Mouse (Mus musculus): ENCODE data around the gene Siae.

Siae gene

DNA sequence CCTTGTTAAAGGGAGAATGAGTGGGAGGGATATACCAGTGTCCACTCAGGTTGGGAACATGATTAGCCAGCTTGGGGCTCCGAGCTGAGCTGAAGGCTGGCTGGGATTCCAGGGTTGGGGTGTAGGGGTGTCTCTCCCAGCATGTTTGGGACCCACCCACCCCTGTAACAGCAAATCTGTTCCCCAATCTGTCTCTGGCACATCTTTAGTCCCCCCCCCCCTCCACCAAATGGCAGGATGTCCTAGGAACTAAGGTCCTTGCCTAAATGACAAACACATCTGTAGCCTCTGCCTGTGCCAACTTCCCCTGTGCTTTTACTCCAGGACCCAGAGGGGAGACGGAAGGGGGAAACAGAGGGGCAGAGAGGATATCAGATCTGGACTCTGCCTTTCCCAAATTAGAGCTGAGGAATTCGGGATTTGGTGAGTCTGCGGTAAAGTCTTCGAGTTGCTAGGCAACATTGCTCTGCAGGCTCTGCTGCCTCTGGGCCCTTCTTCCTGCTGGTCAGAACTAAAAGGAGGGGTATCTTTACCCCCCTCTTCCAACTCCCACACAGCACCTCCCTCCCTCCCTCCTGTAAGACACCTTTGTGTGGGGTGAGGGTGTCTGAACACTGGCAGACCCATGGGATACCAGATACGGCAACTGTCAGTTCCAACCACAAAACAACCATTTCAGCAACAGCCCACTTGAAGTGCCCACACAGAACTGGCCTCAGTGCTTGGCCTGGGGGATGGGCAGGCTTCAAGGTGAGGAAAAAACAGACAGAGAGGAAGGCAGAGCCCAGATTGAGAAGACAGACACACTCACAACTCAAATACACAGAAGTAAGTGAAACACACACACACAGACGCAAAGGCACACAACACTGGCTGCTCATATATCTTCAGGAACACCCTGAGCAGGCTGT, at the start of gene Siae:
TSS of gene Siae (plus strand) at position 861 of the 911 bp plus-strand sequence.
- DNase-seq: peak; percentile 56

DNA sequence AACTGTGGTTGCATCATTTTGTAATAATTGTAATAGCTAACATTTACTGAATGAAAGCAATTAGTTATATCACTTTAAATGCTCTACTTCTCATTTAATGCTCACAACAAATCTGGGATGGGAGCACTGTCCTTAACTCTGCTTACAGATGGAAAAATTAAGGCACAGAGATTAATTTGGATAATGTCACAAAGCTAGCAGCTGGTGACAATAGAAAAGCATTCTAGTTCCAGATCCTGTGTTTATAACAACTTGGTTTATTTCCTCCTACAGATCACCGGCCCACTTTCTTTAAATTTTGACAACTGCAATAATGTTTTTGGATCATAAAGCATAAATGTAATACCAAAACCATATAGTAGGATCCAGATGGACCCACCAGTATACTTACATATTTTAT, 49.5 kb upstream of the Siae start:
- DNase-seq: no peak

DNA sequence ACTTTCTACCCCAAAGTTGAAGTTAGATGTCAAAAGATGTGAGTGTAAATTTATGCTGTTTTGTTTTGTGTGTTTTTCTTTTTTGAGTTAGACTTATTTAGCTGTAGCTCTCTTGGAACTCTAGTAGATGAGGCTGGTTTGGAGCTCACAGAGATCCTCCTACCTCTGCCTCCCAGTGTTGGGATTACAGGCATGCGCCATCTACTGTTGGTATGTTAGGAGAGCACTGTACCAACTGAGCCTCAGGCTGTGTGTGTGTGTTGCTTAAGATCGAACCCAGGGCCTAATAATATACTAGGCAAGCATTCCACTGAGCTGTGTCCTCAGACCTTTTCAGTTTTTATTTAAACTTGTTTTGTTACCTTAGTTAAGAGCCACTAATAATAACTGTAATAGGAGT, 43.4 kb upstream of the Siae start:
- DNase-seq: no peak

DNA sequence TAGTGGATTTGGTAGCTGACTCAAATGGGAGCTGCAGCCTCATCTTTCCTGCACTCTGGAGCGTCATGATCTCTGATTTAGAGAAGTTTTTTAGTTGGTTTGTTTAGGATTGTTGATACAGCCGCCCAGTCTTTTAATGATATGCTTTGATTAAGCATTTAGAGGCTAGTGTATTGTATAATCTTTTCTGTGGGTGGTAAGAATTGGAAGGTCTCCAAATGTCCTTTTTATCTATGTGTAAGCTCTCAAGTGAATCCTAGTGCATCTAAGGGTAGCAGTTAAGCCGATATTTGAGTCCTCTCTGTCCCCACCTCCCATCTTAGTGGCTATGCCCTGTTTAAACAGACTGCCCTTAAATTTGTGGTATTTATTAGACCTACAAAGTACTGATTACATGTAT, 41.0 kb upstream of the Siae start:
- no peak for DNase-seq

DNA sequence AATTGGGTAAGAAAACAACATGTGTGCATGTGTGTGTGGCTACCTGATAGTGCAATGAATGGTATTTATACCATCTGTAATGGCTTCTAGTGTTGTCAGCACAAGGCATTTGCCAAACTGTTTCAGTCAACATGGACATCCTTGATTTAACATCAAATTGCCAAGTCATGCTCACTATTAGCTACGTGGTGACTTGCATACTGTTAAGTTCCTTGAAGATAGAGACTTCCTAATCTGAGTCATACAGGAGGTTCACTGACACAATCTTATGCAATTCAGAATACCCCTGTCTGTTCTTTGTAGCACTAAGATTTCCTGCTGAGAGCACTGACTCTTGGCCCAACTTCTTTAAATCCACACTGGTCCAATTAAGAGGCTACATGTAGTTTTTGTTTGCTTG, 38.0 kb upstream of the Siae start:
- no peak for DNase-seq

DNA sequence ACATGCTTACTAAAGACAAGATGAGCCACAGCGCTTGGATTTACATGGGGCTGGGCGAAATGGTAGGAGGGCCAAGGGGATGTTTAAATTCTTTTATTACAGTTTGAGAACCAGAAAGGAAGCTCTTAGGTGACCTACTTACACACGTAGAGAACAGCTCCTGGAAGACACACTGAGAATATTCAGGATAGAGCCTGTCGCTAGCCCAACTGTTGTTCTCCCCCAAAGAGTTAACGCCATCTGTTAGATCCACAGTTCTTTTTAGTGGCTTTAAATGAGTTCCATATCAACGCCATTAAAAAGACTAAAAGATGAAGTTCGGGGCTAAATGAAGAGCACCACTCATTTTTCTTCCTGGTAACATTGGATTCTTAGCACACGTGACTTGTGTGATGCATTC, 36.5 kb upstream of the Siae start:
- DNase-seq: peak; percentile 39

DNA sequence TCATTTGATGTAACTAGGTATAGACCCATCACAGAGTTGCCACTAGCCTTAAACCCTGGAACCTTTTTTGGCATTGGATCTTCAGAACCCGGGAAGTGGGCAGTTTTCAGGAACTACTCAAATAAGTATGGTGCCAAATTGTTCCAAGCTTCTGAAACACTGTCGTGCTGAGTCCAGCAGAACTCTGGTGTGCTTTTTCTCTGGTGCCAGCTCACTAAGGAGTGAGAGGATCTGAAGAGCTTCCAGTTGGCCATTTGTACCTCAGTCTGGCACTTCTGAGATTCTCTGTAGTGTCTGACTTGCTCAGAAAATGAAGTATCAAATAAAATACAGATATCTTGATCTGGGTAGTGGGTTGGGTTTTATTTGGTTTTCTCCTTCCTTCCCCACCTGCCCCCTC, 35.5 kb upstream of the Siae start:
- DNase-seq: no peak

DNA sequence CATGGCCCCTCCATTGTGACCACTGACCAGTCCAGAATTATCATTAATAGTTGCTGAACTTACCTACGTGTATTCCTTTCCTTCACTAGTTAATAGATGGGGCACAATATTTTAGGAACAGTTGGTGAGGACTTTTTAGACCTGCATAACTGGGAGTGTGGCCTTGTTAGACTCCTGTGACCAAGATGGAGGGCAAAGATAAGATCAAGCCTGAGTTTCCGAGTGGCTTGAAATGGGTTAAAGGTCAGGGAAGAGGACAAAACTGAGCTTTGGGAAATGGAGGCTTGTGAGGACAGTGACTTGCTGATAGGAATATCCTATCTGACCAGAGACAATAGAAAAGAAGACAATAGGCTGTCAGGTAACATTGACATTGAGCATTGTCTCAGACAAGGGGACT, 30.0 kb upstream of the Siae start:
- DNase-seq: no peak

DNA sequence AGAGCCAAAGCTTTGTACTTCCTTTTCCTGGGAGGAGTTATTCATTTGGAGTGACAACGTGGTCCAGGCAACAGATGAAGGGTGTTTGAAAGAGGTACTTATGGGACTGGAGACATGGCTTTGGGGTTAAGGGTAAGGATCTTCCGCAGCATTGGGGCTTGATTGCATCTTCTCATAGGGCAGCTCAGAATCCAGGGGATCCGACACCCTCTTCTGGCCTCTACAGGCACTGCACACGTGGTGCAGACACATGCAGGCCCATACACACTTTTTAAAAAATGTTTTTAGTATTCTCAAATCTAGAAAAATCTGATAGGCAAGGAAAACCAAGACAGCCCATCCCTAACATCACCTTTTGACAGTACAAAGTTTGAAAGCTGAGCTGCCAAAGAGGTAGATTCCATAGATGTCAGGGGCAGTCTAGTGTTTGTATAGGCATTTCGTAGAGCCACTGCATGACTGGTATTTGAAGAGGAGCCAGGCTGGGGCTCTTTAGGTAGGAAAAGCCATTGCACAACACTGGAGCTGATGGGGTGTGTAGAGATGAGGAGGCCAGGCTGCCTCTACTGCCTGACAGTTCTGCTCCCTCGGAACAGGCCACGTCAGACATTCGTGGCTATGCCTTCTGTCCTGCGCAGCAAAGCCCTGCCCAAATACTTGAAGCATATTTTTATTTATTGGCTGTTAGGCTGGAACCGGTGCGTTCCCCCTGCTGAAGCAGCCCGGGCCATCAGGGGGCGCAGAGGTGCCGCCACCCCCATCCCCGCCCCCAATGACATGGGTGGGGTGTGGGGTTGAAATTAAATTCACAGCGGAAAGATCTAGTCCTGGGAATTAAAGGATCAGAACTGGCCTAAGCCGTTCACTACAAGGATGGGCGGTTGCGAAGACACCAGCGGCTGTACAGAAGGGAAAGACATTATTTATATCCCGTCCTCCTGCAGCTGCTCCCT, 28.8 kb upstream of the Siae start:
- DNase-seq: no peak

DNA sequence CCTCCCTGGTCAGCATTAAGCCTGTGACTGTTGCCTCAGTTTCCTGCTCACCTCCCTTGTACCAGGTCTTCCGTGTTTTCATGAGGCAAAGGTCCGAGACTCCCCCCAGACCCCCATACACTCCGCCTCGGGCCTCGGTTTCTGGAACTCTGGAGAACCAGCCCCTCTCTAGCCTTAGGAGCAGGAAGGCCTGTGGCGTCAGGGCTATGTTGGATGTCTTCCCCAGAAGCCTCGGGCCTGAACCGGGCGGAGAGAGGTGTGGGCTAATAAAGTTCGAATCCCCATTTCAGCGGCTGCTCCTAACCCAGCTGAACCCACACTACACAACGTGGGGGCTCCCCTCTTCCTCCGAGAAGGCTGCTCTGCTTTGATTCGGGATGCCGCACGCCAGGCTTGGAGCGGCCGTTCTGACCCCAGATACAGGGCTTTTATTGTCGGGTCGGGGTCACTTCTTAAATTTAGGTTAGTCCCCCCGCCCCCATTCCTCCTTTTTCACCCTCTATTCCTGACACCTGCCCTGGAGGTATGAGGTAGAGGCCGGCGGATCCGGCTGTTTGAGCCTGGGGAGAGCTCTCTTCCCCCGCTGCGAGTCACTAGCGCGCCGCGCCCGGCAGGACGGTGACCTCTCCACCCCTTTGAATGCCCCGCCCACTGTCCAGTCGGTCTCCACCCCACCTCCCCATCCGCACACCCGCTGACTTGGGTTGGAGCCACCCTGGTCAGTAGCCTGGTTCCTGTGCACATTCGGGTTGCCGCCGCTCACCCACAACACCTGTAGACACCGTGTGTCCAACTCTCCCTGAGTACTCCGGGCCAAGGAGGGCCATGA, 27.9 kb upstream of the Siae start, which contains the start of gene Esam:
TSS of gene Esam (plus strand) at position 683 of the 829 bp plus-strand sequence.
- DNase-seq: no peak

DNA sequence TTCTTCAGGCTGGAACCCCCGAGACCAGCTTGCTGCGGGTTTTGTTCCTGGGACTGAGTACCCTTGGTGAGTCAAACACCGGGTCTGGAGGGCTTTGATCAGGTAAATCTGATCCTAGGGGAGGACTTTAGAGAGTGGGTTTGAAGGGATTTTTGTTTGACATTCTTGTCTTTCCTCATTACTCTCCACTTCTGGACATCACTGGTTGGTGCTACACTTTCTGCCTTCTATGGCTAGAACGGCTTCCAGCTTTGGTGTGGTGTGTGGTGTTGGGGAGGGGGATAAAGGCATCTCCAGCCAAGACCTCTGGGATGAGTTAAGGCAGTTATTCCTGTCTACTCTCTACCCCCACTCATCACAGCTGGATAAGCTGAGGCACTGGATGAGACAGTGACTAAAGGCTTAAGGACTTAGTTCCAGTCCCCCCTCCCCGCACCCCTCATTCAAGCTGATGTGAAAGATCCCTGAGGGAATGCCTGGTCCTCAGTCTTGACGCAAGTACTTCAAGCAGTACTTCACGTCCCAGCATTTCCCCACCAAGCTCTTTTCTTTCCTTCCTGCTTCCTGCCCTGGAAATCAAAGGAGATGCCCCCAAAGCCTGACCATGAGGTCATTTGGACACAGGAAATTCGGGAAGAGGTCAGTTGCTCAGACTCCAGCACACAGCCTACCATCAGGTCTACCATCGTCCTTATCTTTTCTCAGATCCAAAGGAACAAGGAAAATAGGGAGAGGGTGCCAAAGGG, 27.1 kb upstream of the Siae start:
- no peak for DNase-seq

DNA sequence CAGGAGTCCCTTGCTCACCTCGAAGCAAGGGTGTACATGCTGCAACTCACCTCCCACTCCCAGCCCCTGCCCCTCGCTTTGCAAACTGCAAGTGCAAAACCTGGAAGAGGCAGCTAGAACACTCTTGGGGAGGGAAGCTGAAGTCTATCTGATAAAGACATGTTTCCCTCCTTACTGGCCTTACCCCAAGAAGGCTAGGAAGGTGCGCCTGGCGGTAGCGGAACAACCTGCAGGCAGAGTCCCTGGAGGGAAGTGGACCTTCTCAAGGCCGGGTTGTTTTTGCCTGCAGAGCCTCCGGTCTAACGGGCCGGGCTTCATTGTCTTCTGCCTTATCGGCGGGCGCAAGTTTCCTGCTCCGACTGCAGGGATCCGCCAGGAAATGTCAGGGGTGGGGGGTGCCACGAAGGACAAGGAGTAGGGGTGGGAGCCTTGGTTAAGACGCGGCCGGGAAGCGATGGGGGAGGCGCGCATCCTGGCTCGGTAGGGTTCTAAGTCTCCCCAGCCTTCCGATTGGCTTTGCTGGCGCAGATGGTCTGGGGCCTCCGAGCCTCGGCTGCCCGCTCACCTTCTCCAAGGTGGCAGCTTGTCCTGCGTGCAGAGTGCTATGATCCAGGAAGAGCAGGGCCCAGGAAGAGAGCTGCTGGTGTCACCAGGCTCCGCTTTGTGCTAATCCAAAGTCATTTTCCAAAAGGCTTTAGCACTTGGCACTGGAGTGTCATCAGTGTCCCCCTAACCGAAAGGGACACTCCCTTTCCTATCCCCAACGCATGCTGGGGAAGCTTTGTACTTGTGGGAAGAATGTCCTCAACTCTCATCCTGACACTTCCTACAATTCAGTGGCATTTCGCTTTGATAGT, 25.2 kb upstream of the Siae start:
- no peak for DNase-seq

DNA sequence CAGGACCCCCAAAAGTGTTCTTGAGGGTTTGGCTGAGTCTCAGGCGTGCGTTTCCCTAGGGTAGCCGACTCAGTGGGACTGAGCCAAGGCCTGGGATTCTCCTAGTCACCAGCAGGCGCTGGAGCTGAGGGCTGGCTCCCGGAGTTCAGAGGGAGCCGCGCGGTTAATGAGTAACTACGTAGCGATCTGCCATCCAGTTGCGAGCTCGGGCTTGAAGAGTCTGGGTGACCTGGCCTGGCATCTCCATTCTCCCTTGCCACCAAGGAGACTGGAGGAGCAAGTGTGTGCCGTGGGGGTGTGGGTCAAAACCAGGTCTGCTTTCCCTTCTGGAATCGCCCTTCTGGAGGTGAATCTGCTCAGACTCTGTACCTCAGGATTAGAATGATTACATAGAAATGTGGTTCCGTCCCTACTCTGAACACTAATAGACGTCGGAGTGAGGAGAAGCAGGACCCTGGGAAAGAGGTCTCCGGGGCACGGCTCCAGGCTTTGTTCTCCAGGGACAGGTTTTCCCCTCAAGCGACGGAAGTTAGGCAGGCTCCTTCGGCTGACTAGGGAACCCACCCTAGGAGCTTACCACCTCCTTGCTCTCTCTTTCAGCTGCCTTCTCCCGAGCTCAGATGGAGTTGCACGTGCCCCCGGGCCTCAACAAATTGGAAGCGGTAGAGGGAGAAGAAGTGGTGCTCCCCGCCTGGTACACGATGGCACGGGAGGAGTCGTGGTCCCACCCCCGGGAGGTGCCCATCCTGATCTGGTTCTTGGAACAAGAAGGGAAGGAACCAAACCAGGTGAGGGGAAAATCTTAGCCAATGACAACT, 24.4 kb upstream of the Siae start:
- no peak for DNase-seq

DNA sequence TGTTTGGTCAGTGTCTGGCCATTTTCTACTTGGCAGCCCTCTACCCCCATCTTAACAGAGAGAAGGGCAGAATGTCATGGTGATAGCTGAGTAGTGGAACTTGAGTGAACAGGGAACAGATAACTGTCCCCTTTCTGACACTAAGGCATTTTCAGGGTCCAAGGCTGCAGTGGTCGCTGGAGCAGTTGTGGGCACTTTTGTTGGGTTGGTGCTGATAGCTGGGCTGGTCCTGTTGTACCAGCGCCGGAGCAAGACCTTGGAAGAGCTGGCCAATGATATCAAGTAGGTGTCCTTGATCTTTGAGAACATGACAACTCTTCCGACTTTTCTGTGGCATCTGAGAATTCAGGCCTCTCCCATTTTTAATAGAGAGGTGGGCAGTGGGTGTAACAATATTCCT, 18.6 kb upstream of the Siae start:
- no peak for DNase-seq

DNA sequence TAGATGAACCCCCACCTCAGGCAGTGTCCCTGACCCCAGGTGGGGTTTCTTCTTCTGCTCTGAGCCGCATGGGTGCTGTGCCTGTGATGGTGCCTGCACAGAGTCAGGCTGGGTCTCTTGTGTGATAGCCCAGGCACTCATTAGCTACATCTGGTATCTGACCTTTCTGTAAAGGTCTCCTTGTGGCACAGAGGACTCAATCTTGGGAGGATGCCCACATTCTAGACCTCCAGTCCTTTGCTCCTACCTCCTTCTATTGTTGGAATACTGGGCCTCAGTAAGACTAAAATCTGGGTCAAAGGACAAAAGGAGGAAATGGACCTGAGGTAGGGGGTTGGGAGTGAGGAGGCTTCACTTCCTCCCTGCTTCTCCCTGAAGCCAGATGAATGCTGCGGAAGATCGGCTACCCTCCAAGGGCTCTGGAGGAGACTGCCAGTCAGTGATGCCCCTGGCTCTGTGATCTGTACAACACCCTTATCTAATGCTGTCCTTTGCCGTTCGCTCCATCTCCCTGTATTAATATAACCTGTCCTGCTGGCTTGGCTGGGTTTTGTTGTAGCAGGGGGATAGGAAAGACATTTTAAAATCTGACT, 17.7 kb upstream of the Siae start:
- DNase-seq: no peak

DNA sequence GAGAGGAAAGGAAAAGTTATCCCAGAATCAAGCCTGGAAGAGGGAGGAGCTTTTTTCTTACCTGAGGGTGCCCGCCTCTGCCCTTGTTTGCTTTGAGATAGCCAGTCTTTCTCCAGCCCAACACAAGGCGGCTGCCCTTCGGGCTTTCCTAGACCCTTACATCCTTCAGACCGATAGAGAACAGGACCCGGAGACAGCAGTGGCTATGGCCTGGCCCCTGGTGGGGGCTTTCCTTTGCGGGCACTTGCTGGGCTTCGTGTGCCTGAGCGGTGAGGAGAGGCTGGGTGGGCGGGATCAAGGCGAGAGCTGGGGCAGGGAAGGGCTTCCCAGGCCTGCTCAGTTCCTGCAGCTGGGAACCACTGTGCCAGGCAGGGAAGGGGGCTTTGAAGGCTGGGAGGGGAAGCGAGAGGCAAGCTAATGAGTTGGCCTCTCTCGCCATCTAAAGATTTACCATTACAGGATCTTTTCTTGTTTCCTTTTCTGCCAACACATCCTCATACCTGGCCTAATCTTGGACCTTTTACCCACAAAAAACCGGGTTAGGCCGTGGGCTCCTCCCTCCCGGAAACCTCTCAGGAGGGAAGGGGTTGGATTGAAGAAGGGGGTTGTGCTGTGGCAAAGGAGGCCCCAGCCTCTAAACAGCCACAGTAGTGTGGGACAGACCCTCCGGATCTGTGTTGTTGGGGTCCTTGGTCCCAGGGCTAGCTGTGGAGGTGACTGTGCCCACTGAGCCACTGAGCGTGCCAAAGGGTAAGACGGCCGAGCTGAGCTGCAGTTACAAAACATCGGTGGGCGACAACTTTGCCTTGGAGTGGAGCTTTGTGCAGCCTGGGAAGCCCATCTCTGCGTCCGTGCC, 16.1 kb upstream of the Siae start, which contains the start of gene Vsig2:
TSS of gene Vsig2 (plus strand) at position 86 of the 856 bp plus-strand sequence.
- no peak for DNase-seq

DNA sequence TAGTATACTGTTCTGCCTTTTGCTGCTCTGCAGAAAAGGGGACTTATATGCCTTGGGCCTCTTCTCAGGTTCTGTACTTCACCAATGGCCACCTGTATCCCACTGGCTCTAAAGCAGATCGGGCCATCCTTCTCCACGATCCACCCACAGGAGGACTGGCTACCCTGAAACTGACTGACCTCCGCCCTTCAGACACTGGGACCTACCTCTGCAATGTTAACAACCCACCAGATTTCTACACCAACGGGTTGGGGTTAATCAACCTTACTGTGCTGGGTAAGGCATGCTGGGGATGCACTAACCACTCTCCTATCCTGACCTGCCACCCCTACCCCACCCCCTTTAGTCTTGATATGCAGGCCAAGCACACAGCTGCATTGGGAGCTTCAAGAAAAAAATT, 15.3 kb upstream of the Siae start:
- DNase-seq: no peak

DNA sequence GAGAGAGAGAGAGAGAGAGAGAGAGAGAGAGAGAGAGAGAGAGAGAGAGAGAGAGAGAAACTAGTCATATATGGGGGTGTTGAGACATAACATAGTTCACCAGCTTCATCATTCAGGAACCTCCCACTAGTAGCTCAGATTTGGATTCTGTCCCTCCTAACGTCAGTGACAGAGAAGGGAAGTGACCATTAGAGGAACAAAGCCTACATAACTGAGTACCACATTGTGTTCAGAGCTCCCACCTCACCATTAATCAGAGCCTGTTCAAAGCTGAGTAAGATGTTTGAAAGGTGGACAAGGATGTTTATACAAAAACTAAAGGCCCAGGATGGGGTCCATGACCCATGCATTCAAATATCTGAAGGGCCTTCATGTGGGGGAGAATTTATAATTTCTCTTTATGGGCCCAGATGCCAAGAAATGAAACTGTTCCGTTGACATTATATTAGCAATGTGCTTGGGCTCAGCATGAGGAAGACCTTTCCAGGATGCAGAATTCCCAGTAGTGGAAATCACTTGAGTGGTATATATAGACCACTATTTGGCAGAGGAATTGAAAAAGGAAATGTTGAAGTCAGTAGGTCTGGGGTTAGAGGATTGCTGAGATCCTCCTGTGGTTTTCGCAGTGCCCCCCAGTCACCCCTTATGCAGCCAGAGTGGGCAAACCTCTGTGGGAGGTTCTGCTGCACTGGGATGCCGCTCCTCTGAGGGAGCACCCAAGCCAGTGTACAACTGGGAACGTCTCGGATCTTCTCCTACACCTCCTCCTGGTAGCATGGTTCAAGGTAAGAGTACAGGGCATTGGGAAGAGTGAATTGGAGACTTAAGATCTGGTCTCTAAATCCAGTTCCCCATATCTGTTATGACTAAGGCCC, 14.6 kb upstream of the Siae start:
- no peak for DNase-seq
